Mouse (Mus musculus) forebrain, embryonic 16.5 days (tissue): ENCODE data around the gene Edc3. TPM values are rescaled to one million over a fixed set of nuclear protein-coding genes. Genes with fewer than 3 reads are reported as not detected.

Experiments used
- ATAC-seq: fragments of 200-750 bp; cut with Nextera tagmentation; 2 replicates; pipeline ENCODE4 v1.8.0; 2017; ENCODE audit warnings: mild to moderate bottlenecking, moderate library complexity
- H3K27ac ChIP-seq: fragments of 300-500 bp; sonication (generic); 2 replicates; pipeline ENCODE4 v1.5.1; 2014; ENCODE audit warnings: low read length, control low read depth
- H3K27me3 ChIP-seq: fragments of 300-500 bp; sonication (generic); replicated peaks from 2 replicates; pipeline ENCODE4 v1.6.1; 2014; ENCODE audit warnings: low read length; ENCODE audit not compliant: control insufficient read depth, insufficient read depth
- H3K36me3 ChIP-seq: fragments of 300-500 bp; sonication (generic); 2 replicates; pipeline ENCODE4 v1.6.1; 2014; ENCODE audit not compliant: control insufficient read depth, insufficient read depth
- H3K4me1 ChIP-seq: fragments of 300-500 bp; sonication (generic); replicated peaks from 2 replicates; pipeline ENCODE4 v1.6.1; 2014; ENCODE audit warnings: low read length; ENCODE audit not compliant: control insufficient read depth, insufficient read depth
- H3K4me2 ChIP-seq: fragments of 300-500 bp; sonication (generic); 2 replicates; pipeline ENCODE4 v1.6.1; 2014; ENCODE audit warnings: mild to moderate bottlenecking, low read length, control low read depth
- H3K4me3 ChIP-seq: fragments of 300-500 bp; sonication (generic); replicated peaks from 2 replicates; pipeline ENCODE4 v1.5.1; 2014; ENCODE audit warnings: mild to moderate bottlenecking, low read length, control low read depth
- H3K9ac ChIP-seq: fragments of 300-500 bp; sonication (generic); replicated peaks from 2 replicates; pipeline ENCODE4 v1.6.1; 2014; ENCODE audit warnings: low read depth, low read length, control low read depth
- H3K9me3 ChIP-seq: fragments of 300-500 bp; sonication (generic); 2 replicates; pipeline ENCODE4 v1.6.1; 2016; ENCODE audit warnings: low read length; ENCODE audit not compliant: control insufficient read depth
- WGBS: fragments of 180-500 bp; shearing (Covaris S2); extraction: QIAGEN DNeasy Blood & Tissue Kit; methylation state at CpG from one replicate; pipeline ENCODE4 v1.1.7; 2014; 5-methylcytosine and 5-hydroxymethylcytosine counted together
- polyA plus RNA-seq: library from polyadenylated mRNA; unstranded; fragments of >200 nt; fragmentation: Nextera tagmentation; extraction: Ambion mirVana; gene quantifications from 2 replicates; pipeline ENCODE4 v1.2.1, GENCODE M21; 2015

Edc3 gene
- polyA plus RNA-seq, 1 experiment from 2014 or later: 39.2 TPM

DNA sequence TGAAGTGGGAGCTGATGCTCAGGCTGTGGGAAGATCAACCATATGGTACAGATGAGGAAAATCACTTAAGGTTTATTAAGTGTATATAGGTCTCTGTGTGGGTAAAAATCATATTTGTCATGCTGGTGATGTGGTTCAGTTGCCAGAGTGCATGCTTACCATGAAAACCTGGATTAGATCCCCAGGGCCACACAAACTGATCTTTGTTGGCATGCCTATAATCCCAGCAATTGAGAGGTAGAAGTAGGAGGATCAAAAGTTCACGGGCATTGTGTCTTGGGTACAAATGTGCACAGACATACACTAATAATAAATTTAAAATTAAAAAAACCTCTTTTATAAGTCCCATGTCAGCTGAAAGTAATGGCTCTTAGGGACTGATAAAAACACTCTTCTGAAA lies 14.0 kb downstream of the Edc3 start:
- Histone ChIP-seq H3K27me3 (no peaks in the 10 kb centered on the region), H3K4me2 (no peak overlapping the region), H3K27ac (no peak overlapping the region), H3K36me3 (peaks cover 6% of the 10 kb centered on the region), H3K9me3 (no peaks in the 10 kb centered on the region), H3K4me3 (no peak overlapping the region), H3K9ac (no peak overlapping the region), H3K4me1 (peaks cover 3% of the 10 kb centered on the region; the same call in 1 of the 2 replicates)
- WGBS: 87% methylated on average over 1 of the region's 1 CpGs
- ATAC-seq: no peak

GRCm38 (mm10) chr9:57723315-57723715 lies 15.0 kb downstream of the Edc3 start:
- no peak overlapping the region for H3K9ac ChIP-seq
- H3K4me2 ChIP-seq: no peak overlapping the region
- 71% methylated on average over 5 of the region's 5 CpGs for WGBS
- no peak overlapping the region for H3K27ac ChIP-seq
- H3K9me3 ChIP-seq: no peaks in the 10 kb centered on the region
- peaks cover 3% of the 10 kb centered on the region; the same call in 1 of the 2 replicates for H3K4me1 ChIP-seq
- ATAC-seq: no peak; the same call in 1 of the 2 replicates
- H3K36me3 ChIP-seq: peaks cover 13% of the 10 kb centered on the region
- no peaks in the 10 kb centered on the region for H3K27me3 ChIP-seq
- no peak overlapping the region for H3K4me3 ChIP-seq

- Histone ChIP-seq H3K9me3 (no peaks in the 10 kb centered on the region), H3K27ac (no peak overlapping the region), H3K27me3 (no peaks in the 10 kb centered on the region), H3K9ac (no peak overlapping the region), H3K36me3 (peaks cover 13% of the 10 kb centered on the region), H3K4me1 (peaks cover 3% of the 10 kb centered on the region; the same call in 1 of the 2 replicates), H3K4me3 (no peak overlapping the region), H3K4me2 (no peak overlapping the region)
- no peak for ATAC-seq
- 92% methylated on average over 5 of the region's 5 CpGs for WGBS
These were observed 15.5 kb downstream of the Edc3 start for GRCm38 (mm10) chr9:57723796-57724195.

DNA sequence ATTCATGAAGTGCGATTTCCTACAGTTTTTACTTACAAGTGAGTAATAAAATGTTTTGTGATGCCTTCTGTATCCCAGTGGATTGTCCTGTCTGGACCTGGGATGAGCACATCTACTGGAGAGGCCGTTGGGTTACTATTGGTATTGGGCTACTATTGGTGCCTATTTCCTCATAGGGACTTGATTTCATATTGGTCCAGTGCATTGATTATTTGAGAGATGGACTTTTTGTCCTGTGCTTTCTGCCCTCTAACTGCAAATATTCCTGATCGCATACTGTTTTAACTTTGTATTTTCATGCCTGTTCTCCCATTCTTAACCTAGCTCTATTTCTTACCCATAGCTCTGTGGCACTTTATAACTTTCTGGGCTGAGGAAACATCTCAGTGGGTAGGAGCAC lies 16.4 kb downstream of the Edc3 start:
- no peak overlapping the region for H3K9ac ChIP-seq
- no peaks in the 10 kb centered on the region for H3K9me3 ChIP-seq
- H3K27me3 ChIP-seq: no peaks in the 10 kb centered on the region
- WGBS: 99% methylated on average over 3 of the region's 3 CpGs
- H3K36me3 ChIP-seq: peaks cover 15% of the 10 kb centered on the region
- no peak overlapping the region for H3K4me2 ChIP-seq
- no peak overlapping the region for H3K27ac ChIP-seq
- no peak for ATAC-seq
- H3K4me1 ChIP-seq: peaks cover 3% of the 10 kb centered on the region; the same call in 1 of the 2 replicates
- H3K4me3 ChIP-seq: no peak overlapping the region

- Histone ChIP-seq H3K9ac (no peak overlapping the region), H3K36me3 (peaks cover 11% of the 10 kb centered on the region), H3K4me3 (no peak overlapping the region), H3K27me3 (no peaks in the 10 kb centered on the region), H3K9me3 (no peaks in the 10 kb centered on the region), H3K27ac (no peak overlapping the region), H3K4me1 (peaks cover 3% of the 10 kb centered on the region; the same call in 1 of the 2 replicates), H3K4me2 (no peak overlapping the region)
- WGBS: 89% methylated on average over 1 of the region's 1 CpGs
- ATAC-seq: no peak
These were observed 20.0 kb downstream of the Edc3 start for GRCm38 (mm10) chr9:57728312-57728711.

GRCm38 (mm10) chr9:57733606-57734005 lies 25.3 kb downstream of the Edc3 start:
- no peak for ATAC-seq
- H3K4me1 ChIP-seq: no peaks in the 10 kb centered on the region
- no peaks in the 10 kb centered on the region for H3K27me3 ChIP-seq
- H3K27ac ChIP-seq: no peak overlapping the region
- no peak overlapping the region for H3K4me2 ChIP-seq
- H3K36me3 ChIP-seq: peaks cover 5% of the 10 kb centered on the region; the same call in 1 of the 2 replicates
- no peaks in the 10 kb centered on the region for H3K9me3 ChIP-seq
- H3K4me3 ChIP-seq: no peak overlapping the region
- whole genome bisulfite sequencing: 96% methylated on average over 6 of the region's 6 CpGs
- H3K9ac ChIP-seq: no peak overlapping the region

DNA sequence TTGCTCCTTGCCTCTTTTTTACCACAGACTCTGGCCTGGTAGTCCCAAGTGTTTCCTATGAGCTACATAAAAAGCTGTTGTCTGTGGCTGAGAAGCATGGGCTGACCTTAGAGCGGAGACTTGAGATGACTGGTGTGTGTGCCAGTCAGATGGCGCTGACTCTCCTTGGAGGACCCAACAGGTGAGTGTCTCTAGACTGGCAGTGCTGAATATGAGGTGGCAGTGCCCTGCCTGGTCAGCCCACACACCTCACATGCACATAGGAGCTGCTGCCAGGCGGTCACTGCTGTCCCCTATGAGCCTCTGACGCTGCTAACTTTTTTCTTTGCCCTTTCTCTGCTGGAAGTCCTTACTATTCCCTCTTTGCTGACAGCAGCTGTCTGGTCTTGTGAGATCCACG lies 31.5 kb downstream of the Edc3 start:
- 89% methylated on average over 5 of the region's 5 CpGs for WGBS
- no peaks in the 10 kb centered on the region; the same call in 1 of the 2 replicates for H3K36me3 ChIP-seq
- no peak for ATAC-seq
- H3K4me2 ChIP-seq: no peak overlapping the region
- H3K4me1 ChIP-seq: no peaks in the 10 kb centered on the region
- no peak overlapping the region for H3K9ac ChIP-seq
- H3K4me3 ChIP-seq: no peak overlapping the region
- no peaks in the 10 kb centered on the region for H3K9me3 ChIP-seq
- no peaks in the 10 kb centered on the region for H3K27me3 ChIP-seq
- H3K27ac ChIP-seq: no peak overlapping the region

GRCm38 (mm10) chr9:57744462-57745091 lies 36.2 kb downstream of the Edc3 start:
- WGBS: 72% methylated on average over 3 of the region's 3 CpGs
- H3K4me3 ChIP-seq: no peak overlapping the region
- H3K27ac ChIP-seq: no peak overlapping the region
- no peak overlapping the region for H3K4me2 ChIP-seq
- peaks cover 9% of the 10 kb centered on the region for H3K36me3 ChIP-seq
- no peaks in the 10 kb centered on the region for H3K4me1 ChIP-seq
- H3K27me3 ChIP-seq: no peaks in the 10 kb centered on the region
- no peak overlapping the region for H3K9ac ChIP-seq
- H3K9me3 ChIP-seq: no peaks in the 10 kb centered on the region
- no peak for ATAC-seq

GRCm38 (mm10) chr9:57747067-57747466 lies 38.7 kb downstream of the Edc3 start:
- 88% methylated on average over 1 of the region's 1 CpGs for WGBS

GRCm38 (mm10) chr9:57748137-57748536 lies 39.8 kb downstream of the Edc3 start:
- Histone ChIP-seq H3K27ac (no peak overlapping the region), H3K27me3 (no peaks in the 10 kb centered on the region), H3K9me3 (no peaks in the 10 kb centered on the region), H3K9ac (no peak overlapping the region), H3K4me2 (no peak overlapping the region), H3K4me3 (no peak overlapping the region), H3K36me3 (peaks cover 34% of the 10 kb centered on the region), H3K4me1 (no peaks in the 10 kb centered on the region)
- no peak for ATAC-seq
- WGBS: 77% methylated on average over 6 of the region's 6 CpGs

More at GRCm38 (mm10) chr9:57747067-57747466, 38.7 kb downstream of the Edc3 start:
- Histone ChIP-seq H3K9ac (no peak overlapping the region), H3K27me3 (no peaks in the 10 kb centered on the region), H3K9me3 (no peaks in the 10 kb centered on the region), H3K4me3 (no peak overlapping the region), H3K27ac (no peak overlapping the region), H3K36me3 (peaks cover 25% of the 10 kb centered on the region), H3K4me1 (no peaks in the 10 kb centered on the region), H3K4me2 (no peak overlapping the region)
- no peak for ATAC-seq
